Mouse (Mus musculus): ENCODE measurements around the gene Ppp1cc. TPM values are rescaled to one million over a fixed set of nuclear protein-coding genes. Genes with fewer than 3 reads are reported as not detected.
"Not testable (repeated sequence)": the region's sequence is repeated elsewhere in the genome, so short reads cannot be mapped to it uniquely, and the experiment has no call there.

The Ppp1cc gene
- polyA plus RNA-seq, 2 experiments = 119 to 139 TPM

DNA sequence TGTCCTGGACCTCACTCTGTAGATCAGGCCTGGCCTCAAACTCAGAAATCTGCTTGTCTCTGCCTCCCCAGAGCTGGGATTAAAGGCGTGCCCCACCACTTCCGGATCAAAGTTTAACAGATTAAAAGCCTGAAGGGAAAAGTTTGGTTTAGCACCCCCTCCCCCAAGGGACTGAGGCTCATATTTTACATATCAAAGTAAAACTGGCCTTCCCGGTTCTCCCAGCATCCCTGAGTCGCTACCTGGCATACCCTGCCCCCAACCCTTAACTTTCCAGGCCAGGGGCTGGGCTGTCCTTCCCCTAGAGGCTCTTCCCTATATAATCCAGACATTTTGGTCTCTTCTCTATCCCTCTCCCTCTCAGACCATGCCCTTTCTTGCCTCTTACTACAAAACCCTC, 8.8 kb upstream of the Ppp1cc start:
- Histone ChIP-seq H3K4me1 (replicated peaks; ENCODE audit: control insufficient read depth in 2 of 2, insufficient read depth in 2 of 2, low read length in 1 of 2) (peaks cover 2 to 8% of the 10 kb centered on the region in 2 experiments; a peak in 1 of 4 replicates), H3K4me2 (ENCODE audit: low read depth) (no peak overlapping the region), H3K36me3 (replicated peaks; ENCODE audit: control insufficient read depth, insufficient read depth, low read depth) (no peaks in the 10 kb centered on the region), H3K9me3 (ENCODE audit: control insufficient read depth, low read length) (no peaks in the 10 kb centered on the region), H3K27ac (no peak overlapping the region), H3K4me3 (ENCODE audit: insufficient read depth in 1 of 2, low read depth in 2 of 2, low read length in 2 of 2) (no peak overlapping the region), H3K9ac (replicated peaks) (no peak overlapping the region), H3K27me3 (ENCODE audit: control insufficient read depth, insufficient read depth, low read length) (no peaks in the 10 kb centered on the region)
- 48% methylated on average over 4 of the region's 4 CpGs for WGBS (ENCODE audit: insufficient replicate concordance)
- DNase-seq (ENCODE audit: low read depth in 3 of 3, low spot score in 3 of 3) = no peak
- no peak for TF ChIP-seq EP300 (IDR thresholded peaks at IDR 0.05; ENCODE audit: low read depth)
- no peak for TF ChIP-seq CTCF (IDR thresholded peaks at IDR 0.05; ENCODE audit: low read depth)
- ATAC-seq (ENCODE audit: insufficient read depth) = no peak

DNA sequence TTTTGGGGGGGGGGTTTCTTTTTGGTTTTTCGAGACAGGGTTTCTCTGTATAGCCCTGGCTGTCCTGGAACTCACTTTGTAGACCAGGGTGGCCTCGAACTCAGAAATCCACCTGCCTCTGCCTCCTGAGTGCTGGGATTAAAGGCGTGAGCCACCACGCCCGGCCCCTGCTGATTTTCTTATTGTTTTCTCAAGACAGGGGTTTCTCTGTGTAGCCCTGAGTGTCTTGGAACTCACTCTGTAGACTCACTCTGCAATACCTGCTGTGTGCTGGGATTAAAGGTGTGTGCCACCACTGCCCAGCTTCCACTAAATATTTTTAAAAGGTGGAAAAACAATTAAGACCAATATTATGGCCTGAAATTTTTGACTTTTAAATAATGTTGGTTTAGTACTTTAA, 5.6 kb upstream of the Ppp1cc start:
- ATAC-seq (ENCODE audit: insufficient read depth); H3K4me2 ChIP-seq (ENCODE audit: low read depth); H3K9ac ChIP-seq (replicated peaks); H3K9me3 ChIP-seq (ENCODE audit: control insufficient read depth, low read length); H3K36me3 ChIP-seq (replicated peaks; ENCODE audit: control insufficient read depth, insufficient read depth, low read depth); DNase-seq (ENCODE audit: low read depth in 3 of 3, low spot score in 3 of 3); H3K27ac ChIP-seq; H3K4me3 ChIP-seq (ENCODE audit: insufficient read depth in 1 of 2, low read depth in 2 of 2, low read length in 2 of 2); H3K27me3 ChIP-seq (ENCODE audit: control insufficient read depth, insufficient read depth, low read length): not testable (repeated sequence)
- H3K4me1 ChIP-seq (replicated peaks; ENCODE audit: control insufficient read depth in 2 of 2, insufficient read depth in 2 of 2, low read length in 1 of 2) = peaks cover 5 to 21% of the 10 kb centered on the region in 2 experiments
- WGBS (ENCODE audit: insufficient replicate concordance) = 64% methylated on average over 5 of the region's 5 CpGs

DNA sequence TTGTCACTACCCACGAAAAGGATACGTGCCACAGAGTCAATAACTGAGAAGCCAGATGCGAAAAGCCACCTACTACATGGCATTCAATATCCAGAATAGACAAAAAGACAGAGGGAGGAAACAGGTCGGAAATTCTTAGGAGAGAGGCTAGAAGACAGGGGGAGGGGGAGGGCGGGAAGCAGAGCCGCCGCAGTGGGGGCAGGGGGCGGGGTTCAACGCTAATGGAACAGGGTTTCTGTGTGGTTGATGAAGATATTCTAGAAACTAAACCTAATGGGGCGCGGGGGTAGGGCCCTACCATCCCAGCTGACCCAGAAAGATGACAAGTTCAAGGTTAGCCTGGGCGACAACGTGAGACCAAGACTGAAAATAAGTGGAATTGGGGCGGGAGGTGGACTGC, 4.1 kb upstream of the Ppp1cc start:
- WGBS (ENCODE audit: insufficient replicate concordance) = 16% methylated on average over 13 of the region's 14 CpGs
- no peak for TF ChIP-seq EP300 (IDR thresholded peaks at IDR 0.05; ENCODE audit: low read depth)
- no peak for TF ChIP-seq CTCF (IDR thresholded peaks at IDR 0.05; ENCODE audit: low read depth)
- Histone ChIP-seq H3K27me3 (ENCODE audit: control insufficient read depth, insufficient read depth, low read length) (no peaks in the 10 kb centered on the region), H3K4me1 (replicated peaks; ENCODE audit: control insufficient read depth in 2 of 2, insufficient read depth in 2 of 2, low read length in 1 of 2) (peaks cover 6 to 23% of the 10 kb centered on the region in 2 experiments), H3K4me2 (ENCODE audit: low read depth) (no peak overlapping the region), H3K9ac (replicated peaks) (no peak overlapping the region), H3K36me3 (replicated peaks; ENCODE audit: control insufficient read depth, insufficient read depth, low read depth) (no peaks in the 10 kb centered on the region), H3K27ac (no peak overlapping the region), H3K4me3 (ENCODE audit: insufficient read depth in 1 of 2, low read depth in 2 of 2, low read length in 2 of 2) (no peak overlapping the region), H3K9me3 (ENCODE audit: control insufficient read depth, low read length) (no peaks in the 10 kb centered on the region)
- ATAC-seq (ENCODE audit: insufficient read depth) (no peak), DNase-seq (ENCODE audit: low read depth in 3 of 3, low spot score in 3 of 3) (no peak)

DNA sequence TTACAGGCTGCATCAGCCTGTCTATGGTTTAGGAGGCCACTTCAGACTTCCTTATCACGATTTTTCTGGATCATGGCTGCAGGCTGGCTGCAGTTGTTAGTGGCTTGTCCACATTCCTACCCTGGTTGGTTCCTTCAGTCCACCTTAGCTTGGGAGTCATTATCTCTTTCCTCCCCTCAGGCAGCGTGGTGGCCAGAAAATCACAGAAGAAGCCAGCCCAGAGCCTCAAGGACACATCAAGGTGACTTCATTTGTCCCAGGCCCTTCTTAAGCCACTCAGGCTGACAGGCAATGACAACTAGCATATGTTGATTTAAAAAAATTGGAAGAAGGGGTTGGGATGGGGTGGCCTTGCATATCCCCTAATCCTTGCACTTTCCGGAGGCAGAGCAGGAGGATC, 3.3 kb upstream of the Ppp1cc start:
- H3K9ac ChIP-seq (replicated peaks) = no peak overlapping the region
- H3K27me3 ChIP-seq (ENCODE audit: control insufficient read depth, insufficient read depth, low read length) = no peaks in the 10 kb centered on the region
- TF ChIP-seq EP300 (IDR thresholded peaks at IDR 0.05; ENCODE audit: low read depth) (no peak), CTCF (IDR thresholded peaks at IDR 0.05; ENCODE audit: low read depth) (no peak)
- H3K4me1 ChIP-seq (replicated peaks; ENCODE audit: control insufficient read depth in 2 of 2, insufficient read depth in 2 of 2, low read length in 1 of 2) = peaks cover 10 to 27% of the 10 kb centered on the region in 2 experiments
- H3K9me3 ChIP-seq (ENCODE audit: control insufficient read depth, low read length) = no peaks in the 10 kb centered on the region
- no peak overlapping the region for H3K4me2 ChIP-seq (ENCODE audit: low read depth)
- H3K36me3 ChIP-seq (replicated peaks; ENCODE audit: control insufficient read depth, insufficient read depth, low read depth) = peaks cover 3% of the 10 kb centered on the region
- no peak overlapping the region for H3K4me3 ChIP-seq (ENCODE audit: insufficient read depth in 1 of 2, low read depth in 2 of 2, low read length in 2 of 2)
- 48% methylated on average over 3 of the region's 3 CpGs for WGBS (ENCODE audit: insufficient replicate concordance)
- no peak overlapping the region for H3K27ac ChIP-seq
- DNase-seq (ENCODE audit: low read depth in 3 of 3, low spot score in 3 of 3) = no peak
- ATAC-seq (ENCODE audit: insufficient read depth) = no peak

DNA sequence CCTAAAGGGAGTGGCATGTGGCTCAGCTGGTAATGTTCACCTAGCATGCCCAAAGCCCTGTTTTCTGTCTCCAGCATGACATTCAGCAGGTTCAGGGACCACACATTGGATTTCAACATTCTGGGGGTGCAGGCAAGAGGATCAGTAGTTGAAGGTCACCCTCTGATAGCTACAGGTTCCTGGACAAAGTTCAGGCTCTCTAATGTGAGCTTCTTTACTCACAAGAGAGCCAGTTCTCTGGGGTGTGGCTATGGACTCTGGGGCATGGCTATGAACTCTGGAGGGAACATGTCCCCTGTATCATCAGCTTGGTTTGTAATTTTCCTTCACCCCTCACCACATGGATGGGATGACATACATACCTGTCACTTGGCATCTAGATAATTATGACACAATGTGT, 2.5 kb upstream of the Ppp1cc start:
- ATAC-seq (ENCODE audit: insufficient read depth) (no peak), DNase-seq (ENCODE audit: low read depth in 3 of 3, low spot score in 3 of 3) (no peak)
- H3K9me3 ChIP-seq (ENCODE audit: control insufficient read depth, low read length) = no peaks in the 10 kb centered on the region
- H3K27me3 ChIP-seq (ENCODE audit: control insufficient read depth, insufficient read depth, low read length) = no peaks in the 10 kb centered on the region
- H3K4me1 ChIP-seq (replicated peaks; ENCODE audit: control insufficient read depth in 2 of 2, insufficient read depth in 2 of 2, low read length in 1 of 2) = peaks cover 14 to 34% of the 10 kb centered on the region in 2 experiments
- TF ChIP-seq CTCF (IDR thresholded peaks at IDR 0.05; ENCODE audit: low read depth) (no peak), EP300 (IDR thresholded peaks at IDR 0.05; ENCODE audit: low read depth) (no peak)
- H3K4me2 ChIP-seq (ENCODE audit: low read depth) = no peak overlapping the region; the same call in 1 of the 2 replicates
- peaks cover 8% of the 10 kb centered on the region for H3K36me3 ChIP-seq (replicated peaks; ENCODE audit: control insufficient read depth, insufficient read depth, low read depth)
- no peak overlapping the region for H3K4me3 ChIP-seq (ENCODE audit: insufficient read depth in 1 of 2, low read depth in 2 of 2, low read length in 2 of 2)
- H3K27ac ChIP-seq = no peak overlapping the region
- H3K9ac ChIP-seq (replicated peaks) = no peak overlapping the region
